Mouse (Mus musculus): ENCODE measurements around the gene Mak. TPM values are rescaled to one million over a fixed set of nuclear protein-coding genes. Genes with fewer than 3 reads are reported as not detected.
A peak's percentile ranks its signal among the peaks of the same experiment; 100 is the strongest.

Gene Mak
- polyA plus RNA-seq, 1 experiment from 2014 or later, result 2.9 TPM

DNA sequence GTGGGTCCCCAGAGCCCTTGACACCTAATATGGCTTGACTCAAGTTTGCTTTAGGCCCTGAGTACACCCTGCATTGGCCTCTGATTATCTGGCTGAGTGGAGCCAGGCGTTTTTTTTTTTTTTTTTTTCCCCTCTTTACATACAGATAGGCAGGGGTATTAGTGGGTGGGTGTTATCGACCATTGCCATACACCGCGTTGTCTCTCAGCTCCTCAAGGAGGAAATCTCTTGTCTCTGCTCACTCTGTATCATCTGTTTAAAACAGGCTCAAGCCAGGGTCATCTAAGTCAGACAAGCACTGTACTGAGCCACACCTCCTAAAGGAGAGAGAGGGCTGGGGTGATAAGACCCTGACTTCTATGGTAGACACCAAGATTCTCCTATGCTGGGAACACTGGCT lies 61.7 kb downstream of the Mak start:
- H3K4me1 ChIP-seq (ENCODE audit: control insufficient read depth, insufficient read depth, low read length), result peaks cover 11% of the 10 kb centered on the region
- no peak overlapping the region for H3K4me3 ChIP-seq (ENCODE audit: low read depth, low read length)
- peaks cover 51% of the 10 kb centered on the region for H3K36me3 ChIP-seq (ENCODE audit: control insufficient read depth, insufficient read depth, low read length)
- H3K9ac ChIP-seq (ENCODE audit: low read depth, low read length), result no peak overlapping the region
- no peak for DNase-seq (ENCODE audit: low spot score)
- no peak for ATAC-seq (ENCODE audit: low read depth)
- WGBS, result 76% methylated on average over 4 of the region's 4 CpGs
- H3K4me2 ChIP-seq (ENCODE audit: low read depth, low read length), result peak overlapping the region; percentile 85; the same call in 1 of the 2 replicates
- no peak overlapping the region for H3K27ac ChIP-seq (replicated peaks; ENCODE audit: low read depth, low read length)
- H3K9me3 ChIP-seq (ENCODE audit: control insufficient read depth, low read length), result no peaks in the 10 kb centered on the region
- no peaks in the 10 kb centered on the region for H3K27me3 ChIP-seq (replicated peaks; ENCODE audit: control insufficient read depth, insufficient read depth, low read length)

DNA sequence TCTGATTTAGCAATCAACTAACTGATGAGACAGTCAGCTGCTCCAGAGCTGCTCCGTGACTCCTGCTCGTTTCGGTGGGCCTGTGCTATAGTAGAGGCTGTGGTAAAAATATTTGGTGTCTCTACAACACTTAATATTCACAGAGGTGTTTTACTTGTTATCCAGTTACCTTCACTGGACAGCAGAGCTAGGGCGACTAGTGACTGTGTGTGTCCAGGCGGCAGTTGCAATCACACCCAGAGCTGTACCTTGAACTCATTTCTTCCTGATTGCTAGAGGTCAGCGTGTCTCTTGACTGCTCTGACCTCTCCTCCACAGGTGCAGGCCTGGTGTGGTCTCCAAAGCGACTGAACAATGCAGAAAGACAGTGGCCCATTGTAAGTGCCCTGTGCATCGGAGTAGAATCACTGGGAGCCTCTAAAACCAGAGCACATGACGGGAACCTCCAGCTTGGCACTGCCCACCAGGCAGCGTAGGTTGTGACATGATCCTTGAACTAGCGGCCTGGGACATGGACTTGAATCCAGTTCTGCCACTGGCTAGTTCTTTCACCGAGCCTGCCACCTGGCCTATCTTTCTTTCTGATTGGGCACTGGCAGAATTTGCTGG lies 62.6 kb downstream of the Mak start:
- H3K4me1 ChIP-seq (ENCODE audit: control insufficient read depth, insufficient read depth, low read length), result peaks cover 11% of the 10 kb centered on the region
- H3K9ac ChIP-seq (ENCODE audit: low read depth, low read length), result peak overlapping the region; percentile 81
- 35% methylated on average over 12 of the region's 12 CpGs for WGBS
- peak overlapping the region; percentile 70 for H3K4me3 ChIP-seq (ENCODE audit: low read depth, low read length)
- H3K27me3 ChIP-seq (replicated peaks; ENCODE audit: control insufficient read depth, insufficient read depth, low read length), result no peaks in the 10 kb centered on the region
- H3K9me3 ChIP-seq (ENCODE audit: control insufficient read depth, low read length), result no peaks in the 10 kb centered on the region
- H3K27ac ChIP-seq (replicated peaks; ENCODE audit: low read depth, low read length), result peak overlapping the region; percentile 95
- DNase-seq (ENCODE audit: low spot score), result no peak
- ATAC-seq (ENCODE audit: low read depth), result no peak
- H3K36me3 ChIP-seq (ENCODE audit: control insufficient read depth, insufficient read depth, low read length), result peaks cover 55% of the 10 kb centered on the region
- H3K4me2 ChIP-seq (ENCODE audit: low read depth, low read length), result peak overlapping the region; percentile 85

DNA sequence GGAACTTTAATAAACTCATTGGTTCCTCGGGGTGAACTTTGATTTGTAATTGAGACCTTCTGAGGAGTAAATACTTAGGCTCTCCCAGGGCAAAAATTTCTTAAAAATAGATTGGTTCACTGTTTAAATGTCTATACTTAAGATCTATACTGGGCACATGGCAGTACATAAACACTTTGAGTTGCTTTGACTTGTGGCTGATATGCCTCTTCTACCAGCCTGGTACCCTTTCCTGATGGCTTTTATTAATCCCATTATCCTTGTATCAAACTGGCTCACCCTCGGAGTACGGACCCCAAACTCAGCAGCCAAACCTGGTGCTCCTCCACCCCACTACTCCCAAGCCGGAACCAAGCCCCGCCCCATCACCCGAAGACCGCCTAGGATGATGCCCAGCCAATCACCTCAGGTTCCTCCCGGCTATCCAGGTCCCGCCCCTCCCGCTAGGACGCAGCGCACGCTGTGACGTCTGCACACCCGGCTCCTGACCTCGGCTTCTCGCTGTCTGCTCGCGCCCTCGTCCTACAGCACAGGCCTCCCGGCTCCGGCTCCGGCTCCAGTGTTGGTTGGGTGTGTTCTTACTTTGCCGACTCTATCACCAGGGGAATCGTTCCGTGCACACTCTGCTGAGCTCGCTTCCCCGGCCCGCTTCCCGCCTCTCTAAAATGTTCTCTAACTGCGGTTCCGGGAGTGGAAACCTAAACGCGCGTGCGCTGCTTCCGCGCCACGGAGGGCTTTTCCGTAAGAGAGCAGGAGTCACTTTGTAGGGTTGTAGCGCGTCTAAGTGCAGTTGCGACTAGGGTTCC lies 63.5 kb downstream of the Mak start, which contains the start of gene Tmem14c:
Gene Tmem14c, plus strand, starts transcription at position 464 of the 806 bp plus-strand sequence.
- ATAC-seq (ENCODE audit: low read depth) (peak; percentile 99), DNase-seq (ENCODE audit: low spot score) (peak; percentile 98)
- Histone ChIP-seq H3K9ac (ENCODE audit: low read depth, low read length) (peak within 1 kb of the TSS; percentile 81), H3K9me3 (ENCODE audit: control insufficient read depth, low read length) (no peaks in the 10 kb centered on the region), H3K36me3 (ENCODE audit: control insufficient read depth, insufficient read depth, low read length) (peaks cover 60% of the 10 kb centered on the region), H3K27me3 (replicated peaks; ENCODE audit: control insufficient read depth, insufficient read depth, low read length) (no peaks in the 10 kb centered on the region), H3K27ac (replicated peaks; ENCODE audit: low read depth, low read length) (peak within 1 kb of the TSS; percentile 95), H3K4me1 (ENCODE audit: control insufficient read depth, insufficient read depth, low read length) (peaks cover 11% of the 10 kb centered on the region), H3K4me3 (ENCODE audit: low read depth, low read length) (peak within 1 kb of the TSS; percentile 70), H3K4me2 (ENCODE audit: low read depth, low read length) (peak within 1 kb of the TSS; percentile 85)
- under 1% methylated on average over 43 of the region's 43 CpGs for WGBS

DNA sequence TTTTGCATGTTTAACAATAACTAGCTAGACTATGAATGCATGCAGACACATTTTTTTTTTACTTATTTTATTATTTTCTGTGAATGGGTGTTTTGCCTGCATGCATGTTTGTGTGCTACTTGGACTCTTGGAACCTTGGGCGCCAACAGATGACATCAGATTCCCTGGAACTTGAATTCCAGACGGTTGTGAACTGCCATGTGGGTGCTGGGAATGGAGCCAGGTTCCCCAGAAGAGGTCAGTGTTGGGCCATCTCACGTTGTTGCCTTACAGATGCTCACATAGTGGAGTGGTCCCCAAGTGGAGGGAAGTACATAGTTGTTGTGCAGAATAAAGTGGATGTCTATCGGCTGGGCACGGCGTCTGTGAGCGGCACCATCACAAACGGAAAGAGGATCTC lies 70.6 kb downstream of the Mak start:
- Histone ChIP-seq H3K9ac (ENCODE audit: low read depth, low read length) (no peak overlapping the region), H3K4me3 (ENCODE audit: low read depth, low read length) (no peak overlapping the region), H3K9me3 (ENCODE audit: control insufficient read depth, low read length) (no peaks in the 10 kb centered on the region), H3K4me1 (ENCODE audit: control insufficient read depth, insufficient read depth, low read length) (no peaks in the 10 kb centered on the region), H3K4me2 (ENCODE audit: low read depth, low read length) (no peak overlapping the region), H3K27ac (replicated peaks; ENCODE audit: low read depth, low read length) (no peak overlapping the region), H3K27me3 (replicated peaks; ENCODE audit: control insufficient read depth, insufficient read depth, low read length) (no peaks in the 10 kb centered on the region), H3K36me3 (ENCODE audit: control insufficient read depth, insufficient read depth, low read length) (peaks cover 89% of the 10 kb centered on the region)
- 84% methylated on average over 8 of the region's 8 CpGs for WGBS
- ATAC-seq (ENCODE audit: low read depth) (no peak), DNase-seq (ENCODE audit: low spot score) (no peak)

DNA sequence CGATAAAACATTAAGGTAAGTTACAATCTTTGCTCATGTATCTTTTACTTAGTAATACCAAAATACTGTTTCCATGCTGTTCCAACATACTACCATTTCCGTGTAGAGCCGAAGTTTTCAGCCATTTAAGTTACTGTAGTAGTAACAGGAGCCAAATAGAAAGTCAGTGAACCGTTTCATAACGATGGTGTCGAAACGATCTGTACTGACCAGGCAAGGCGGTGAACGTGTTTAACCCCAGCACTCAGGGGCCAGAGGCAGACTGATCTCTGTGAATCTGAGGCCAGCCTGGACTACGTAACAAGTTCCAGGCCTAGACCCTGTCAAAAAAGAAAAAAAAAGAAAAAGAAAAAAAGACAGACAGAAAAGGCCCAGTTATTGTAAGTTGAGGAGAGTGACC lies 71.2 kb downstream of the Mak start:
- H3K9ac ChIP-seq (ENCODE audit: low read depth, low read length), result no peak overlapping the region
- H3K36me3 ChIP-seq (ENCODE audit: control insufficient read depth, insufficient read depth, low read length), result peaks cover 88% of the 10 kb centered on the region
- H3K4me1 ChIP-seq (ENCODE audit: control insufficient read depth, insufficient read depth, low read length), result no peaks in the 10 kb centered on the region
- 93% methylated on average over 10 of the region's 10 CpGs for WGBS
- no peak overlapping the region for H3K4me3 ChIP-seq (ENCODE audit: low read depth, low read length)
- H3K27me3 ChIP-seq (replicated peaks; ENCODE audit: control insufficient read depth, insufficient read depth, low read length), result no peaks in the 10 kb centered on the region
- H3K9me3 ChIP-seq (ENCODE audit: control insufficient read depth, low read length), result no peaks in the 10 kb centered on the region
- H3K27ac ChIP-seq (replicated peaks; ENCODE audit: low read depth, low read length), result no peak overlapping the region
- H3K4me2 ChIP-seq (ENCODE audit: low read depth, low read length), result no peak overlapping the region
- no peak for ATAC-seq (ENCODE audit: low read depth)
- no peak for DNase-seq (ENCODE audit: low spot score)

DNA sequence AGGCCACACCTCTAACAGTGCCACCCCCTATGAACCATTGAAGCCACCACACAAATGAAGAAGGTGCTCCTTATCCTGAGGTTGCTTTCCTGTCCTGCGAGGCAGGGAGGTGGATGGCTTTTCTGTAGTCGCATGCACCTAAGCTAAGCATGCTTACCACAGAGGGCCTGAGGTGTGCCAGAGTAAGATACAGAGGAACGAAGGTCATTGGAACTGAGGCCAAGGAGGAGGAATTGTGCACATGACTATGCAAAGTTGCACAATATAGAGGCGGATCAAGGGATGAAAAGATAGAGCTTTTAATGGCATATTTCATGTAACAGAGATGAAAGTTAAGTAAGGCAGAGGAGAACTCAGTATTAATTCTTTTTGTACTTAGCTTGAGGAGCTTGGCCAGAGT lies 73.3 kb downstream of the Mak start:
- H3K4me1 ChIP-seq (ENCODE audit: control insufficient read depth, insufficient read depth, low read length), result peaks cover 6% of the 10 kb centered on the region; the same call in 1 of the 2 replicates
- H3K27ac ChIP-seq (replicated peaks; ENCODE audit: low read depth, low read length), result no peak overlapping the region
- H3K4me2 ChIP-seq (ENCODE audit: low read depth, low read length), result no peak overlapping the region
- H3K9me3 ChIP-seq (ENCODE audit: control insufficient read depth, low read length), result no peaks in the 10 kb centered on the region
- H3K27me3 ChIP-seq (replicated peaks; ENCODE audit: control insufficient read depth, insufficient read depth, low read length), result no peaks in the 10 kb centered on the region
- WGBS, result 96% methylated on average over 4 of the region's 4 CpGs
- DNase-seq (ENCODE audit: low spot score) (no peak), ATAC-seq (ENCODE audit: low read depth) (no peak)
- H3K4me3 ChIP-seq (ENCODE audit: low read depth, low read length), result no peak overlapping the region
- no peak overlapping the region for H3K9ac ChIP-seq (ENCODE audit: low read depth, low read length)
- H3K36me3 ChIP-seq (ENCODE audit: control insufficient read depth, insufficient read depth, low read length), result peaks cover 69% of the 10 kb centered on the region

DNA sequence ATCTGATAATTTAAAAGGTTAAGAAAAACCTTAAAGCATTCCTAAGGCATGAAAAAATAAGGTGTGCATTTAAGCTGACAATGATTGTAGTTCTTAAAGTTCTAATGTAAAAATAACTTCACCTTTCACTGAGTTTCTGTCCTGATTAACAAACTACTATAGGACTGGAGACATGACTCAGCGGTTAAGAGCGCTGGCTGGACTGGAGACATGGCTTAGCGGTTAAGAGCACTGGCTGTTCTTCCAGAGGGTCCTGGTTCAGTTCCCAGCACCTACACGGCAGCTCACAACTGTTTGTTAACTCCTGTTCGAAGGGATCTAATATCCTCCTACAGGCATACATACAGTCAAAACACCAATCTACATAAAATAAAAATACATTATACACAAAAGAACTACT lies 77.5 kb downstream of the Mak start:
- WGBS, result 87% methylated on average over 5 of the region's 5 CpGs
- peaks cover 13% of the 10 kb centered on the region for H3K4me1 ChIP-seq (ENCODE audit: control insufficient read depth, insufficient read depth, low read length)
- H3K27me3 ChIP-seq (replicated peaks; ENCODE audit: control insufficient read depth, insufficient read depth, low read length), result no peaks in the 10 kb centered on the region
- DNase-seq (ENCODE audit: low spot score), result no peak
- no peak overlapping the region for H3K9ac ChIP-seq (ENCODE audit: low read depth, low read length)
- H3K4me2 ChIP-seq (ENCODE audit: low read depth, low read length), result peak overlapping the region; percentile 82
- H3K9me3 ChIP-seq (ENCODE audit: control insufficient read depth, low read length), result no peaks in the 10 kb centered on the region
- peak overlapping the region; percentile 82 for H3K4me3 ChIP-seq (ENCODE audit: low read depth, low read length)
- no peak for ATAC-seq (ENCODE audit: low read depth)
- peaks cover 26% of the 10 kb centered on the region for H3K36me3 ChIP-seq (ENCODE audit: control insufficient read depth, insufficient read depth, low read length)
- H3K27ac ChIP-seq (replicated peaks; ENCODE audit: low read depth, low read length), result no peak overlapping the region

DNA sequence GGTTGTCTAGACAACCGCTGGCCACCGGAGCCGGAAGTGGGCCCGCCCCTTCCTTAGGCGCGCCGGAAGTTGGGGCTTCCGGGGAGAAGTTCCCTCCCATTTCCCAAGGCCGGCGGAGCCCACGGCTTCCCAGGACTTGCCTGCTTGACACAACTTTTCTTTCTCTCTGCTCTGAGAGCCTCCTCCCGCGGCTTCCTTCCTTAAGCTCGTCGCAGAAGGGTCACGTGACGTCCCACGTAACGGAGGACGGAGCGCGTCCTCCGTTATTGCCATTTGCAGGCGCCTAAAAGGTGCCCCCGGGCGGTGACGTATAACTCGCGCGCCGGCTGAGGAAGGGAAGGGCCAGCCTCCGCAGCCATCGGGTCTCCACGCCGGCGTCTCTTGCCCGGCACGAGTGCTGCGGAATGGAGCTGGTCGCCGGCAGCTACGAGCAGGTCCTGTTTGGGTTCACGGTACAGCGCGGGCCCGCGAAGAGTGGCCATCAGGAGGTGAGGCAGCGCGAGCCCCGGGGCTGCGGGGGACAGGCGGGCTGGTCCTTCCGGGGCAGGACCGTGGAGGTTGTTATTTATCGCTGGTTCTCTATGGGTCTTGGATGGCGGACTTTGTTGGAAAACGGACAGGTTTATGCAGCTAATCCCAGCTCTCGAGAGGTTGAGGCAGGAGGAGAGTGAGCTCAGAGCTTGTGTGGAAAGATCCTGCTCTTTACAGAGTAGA lies 78.4 kb downstream of the Mak start, which contains the start of gene Pak1ip1:
Gene Pak1ip1, plus strand, starts transcription at position 98 of the 714 bp plus-strand sequence.
- H3K4me3 ChIP-seq (ENCODE audit: low read depth, low read length), result peak within 1 kb of the TSS; percentile 82
- H3K4me2 ChIP-seq (ENCODE audit: low read depth, low read length), result peak within 1 kb of the TSS; percentile 82
- H3K9me3 ChIP-seq (ENCODE audit: control insufficient read depth, low read length), result no peaks in the 10 kb centered on the region
- peak within 1 kb of the TSS; percentile 99 for H3K27ac ChIP-seq (replicated peaks; ENCODE audit: low read depth, low read length)
- H3K36me3 ChIP-seq (ENCODE audit: control insufficient read depth, insufficient read depth, low read length), result peaks cover 17% of the 10 kb centered on the region
- 0% methylated on average over 49 of the region's 58 CpGs for WGBS
- no peaks in the 10 kb centered on the region for H3K27me3 ChIP-seq (replicated peaks; ENCODE audit: control insufficient read depth, insufficient read depth, low read length)
- peak within 1 kb of the TSS; percentile 93 for H3K9ac ChIP-seq (ENCODE audit: low read depth, low read length)
- H3K4me1 ChIP-seq (ENCODE audit: control insufficient read depth, insufficient read depth, low read length), result peaks cover 13% of the 10 kb centered on the region
- ATAC-seq (ENCODE audit: low read depth) (peak; percentile 97), DNase-seq (ENCODE audit: low spot score) (peak; percentile 96)

Measured in embryonic facial prominence, embryonic 14.5 days (tissue).